Mouse (Mus musculus) lung, adult 2 months (tissue): ENCODE measurements around the gene Tmem41b. TPM values are rescaled to one million over a fixed set of nuclear protein-coding genes. Genes with fewer than 3 reads are reported as not detected.

Experiments
- DNase-seq: peaks from one replicate; pipeline ENCODE4 v3.0.0; 2022
- H3K4me1 ChIP-seq: fragments of 200-500 bp; 2 replicates; pipeline ENCODE4 v1.6.1; 2011; ENCODE audit warnings: low read length; ENCODE audit not compliant: control insufficient read depth, insufficient read depth
- H3K4me3 ChIP-seq: fragments of 200-500 bp; replicated peaks from 2 replicates; pipeline ENCODE3; 2011; ENCODE audit warnings: low read depth, mild to moderate bottlenecking, control low read depth, low read length; ENCODE audit errors: extremely low read depth
- CTCF ChIP-seq: fragments of 200-500 bp; IDR thresholded peaks from 2 replicates; pipeline ENCODE4 v1.5.1; 2011; ENCODE audit warnings: mild to moderate bottlenecking, low read length, control low read depth; ENCODE audit not compliant: insufficient read depth
- POLR2A ChIP-seq: fragments of 200-500 bp; IDR thresholded peaks from 2 replicates; pipeline ENCODE4 v1.6.1; 2011; ENCODE audit warnings: low read depth, mild to moderate bottlenecking, control low read depth, low read length, borderline replicate concordance; ENCODE audit errors: extremely low read depth
- WGBS: fragments of 180-500 bp; shearing (Covaris S2); methylation state at CpG from one replicate; pipeline ENCODE4 v1.1.7; 2018; 5-methylcytosine and 5-hydroxymethylcytosine counted together
- polyA plus RNA-seq: library from polyadenylated mRNA; depleted of rRNA; stranded (reverse); fragments of >200 nt; gene quantifications from 2 replicates; pipeline ENCODE4 v1.2.3, GENCODE M21; 2012

The Tmem41b gene
- polyA plus RNA-seq, 1 experiment = 23.8 TPM

DNA sequence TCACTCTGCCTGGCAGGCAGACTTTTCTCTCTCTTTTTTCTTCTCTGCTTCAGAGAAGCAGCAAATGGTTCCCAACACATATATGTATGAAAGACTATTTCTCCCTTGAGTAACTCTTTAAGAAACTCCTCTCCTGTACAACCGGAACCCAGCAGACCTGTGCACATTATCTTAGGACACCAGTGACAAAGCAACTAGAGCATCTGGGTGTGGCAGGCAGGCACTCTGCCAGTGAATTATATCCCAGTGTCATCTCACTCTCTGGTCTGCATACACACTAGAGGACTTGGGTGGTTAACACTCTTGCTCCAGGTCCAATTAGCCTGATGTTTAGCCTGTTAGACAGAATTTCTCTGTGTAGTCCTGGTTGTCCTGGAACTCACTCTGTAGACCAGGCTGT is 21.8 kb upstream of the Tmem41b start:
- no peak for DNase-seq
- Histone ChIP-seq H3K4me3 (no peak overlapping the region), H3K4me1 (no peaks in the 10 kb centered on the region)
- WGBS = 92% methylated on average over 1 of the region's 1 CpGs
- TF ChIP-seq CTCF (no peak), POLR2A (no peak)

GRCm38 (mm10) chr7:110006471-110007195 is 19.9 kb upstream of the Tmem41b start:
- no peaks in the 10 kb centered on the region for H3K4me1 ChIP-seq
- WGBS = 75% methylated on average over 5 of the region's 5 CpGs
- no peak for DNase-seq
- H3K4me3 ChIP-seq = no peak overlapping the region
- TF ChIP-seq CTCF = no peak
- TF ChIP-seq POLR2A = no peak

DNA sequence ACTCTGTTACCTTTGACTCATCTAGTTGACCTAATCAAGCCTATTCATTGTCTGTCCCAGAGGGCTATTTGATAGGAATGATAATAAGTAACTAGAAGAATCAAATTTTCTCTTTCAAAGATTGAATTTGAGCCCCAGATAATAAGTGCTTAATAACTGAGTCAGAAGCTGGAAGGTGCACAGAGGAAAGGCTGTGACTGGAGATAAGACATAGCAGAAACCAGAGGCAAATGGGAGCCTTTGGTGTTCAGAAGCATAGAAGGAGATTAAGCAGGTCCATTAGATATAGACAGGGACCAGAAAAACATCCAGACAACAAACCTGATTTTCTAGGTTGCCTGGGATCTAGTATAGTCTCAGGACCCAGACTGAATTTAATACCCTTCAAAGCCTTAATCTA is 19.2 kb upstream of the Tmem41b start:
- DNase-seq = no peak
- H3K4me1 ChIP-seq = no peaks in the 10 kb centered on the region
- no peak overlapping the region for H3K4me3 ChIP-seq
- TF ChIP-seq CTCF (no peak), POLR2A (no peak)

- no peak overlapping the region for H3K4me3 ChIP-seq
- WGBS = 13% methylated on average over 20 of the region's 20 CpGs
Measured at GRCm38 (mm10) chr7:110002968-110003367, 16.2 kb upstream of the Tmem41b start.

GRCm38 (mm10) chr7:110002092-110002491 is 15.4 kb upstream of the Tmem41b start:
- H3K4me1 ChIP-seq = no peaks in the 10 kb centered on the region
- no peak for DNase-seq
- no peak overlapping the region for H3K4me3 ChIP-seq
- TF ChIP-seq CTCF (no peak), POLR2A (no peak)

More at GRCm38 (mm10) chr7:110002968-110003367, 16.2 kb upstream of the Tmem41b start:
- no peaks in the 10 kb centered on the region for H3K4me1 ChIP-seq
- no peak for TF ChIP-seq POLR2A
- no peak for TF ChIP-seq CTCF
- DNase-seq = peak; percentile 20

GRCm38 (mm10) chr7:109998388-109998787 is 11.7 kb upstream of the Tmem41b start:
- H3K4me3 ChIP-seq = no peak overlapping the region
- TF ChIP-seq POLR2A (no peak), CTCF (no peak)
- peaks cover 2% of the 10 kb centered on the region; the same call in 1 of the 2 replicates for H3K4me1 ChIP-seq
- no peak for DNase-seq
- WGBS = 85% methylated on average over 4 of the region's 4 CpGs

DNA sequence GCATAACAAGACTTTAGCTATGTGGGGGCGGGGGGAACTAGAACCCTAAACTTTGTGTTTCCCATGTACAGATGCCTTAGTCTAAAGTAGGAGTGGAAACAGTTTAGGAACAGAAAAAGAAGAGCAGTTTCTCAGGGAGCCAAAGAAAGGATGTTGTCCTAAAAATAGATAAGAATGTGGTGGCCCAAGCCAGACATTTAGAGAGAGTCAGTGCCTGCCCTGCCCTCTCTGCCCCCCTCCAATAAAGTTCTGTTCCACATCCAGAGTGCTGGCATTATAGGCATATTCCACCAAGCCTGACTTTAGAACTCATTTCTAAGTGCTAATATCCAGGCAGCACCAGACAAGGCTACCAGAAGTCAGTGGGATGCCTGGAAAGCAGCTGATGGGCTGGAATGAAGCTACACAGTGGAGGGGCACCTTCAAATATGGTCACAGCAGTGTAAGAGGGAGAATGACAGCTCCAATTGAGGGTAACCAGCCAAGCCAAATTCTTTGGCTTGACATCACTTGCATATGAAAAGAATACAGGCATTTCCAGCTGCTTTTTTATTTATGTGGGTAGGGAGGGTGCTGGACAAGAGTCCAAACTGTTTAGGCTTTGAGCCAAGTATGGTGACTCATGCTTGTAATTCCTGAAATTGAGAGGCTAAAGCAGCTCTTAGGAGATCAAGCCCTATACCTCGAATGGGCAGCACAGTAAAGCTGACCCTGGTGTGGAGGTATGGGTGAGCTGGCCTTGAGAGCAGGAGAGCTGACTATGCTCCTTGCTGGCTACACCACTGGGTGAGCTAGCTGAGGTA is 6.6 kb upstream of the Tmem41b start:
- WGBS = 41% methylated on average over 2 of the region's 2 CpGs
- H3K4me3 ChIP-seq = no peak overlapping the region
- TF ChIP-seq CTCF (no peak), POLR2A (no peak)
- H3K4me1 ChIP-seq = peaks cover 7% of the 10 kb centered on the region; the same call in 1 of the 2 replicates
- peak; percentile 18 for DNase-seq

- Histone ChIP-seq H3K4me1 (peaks cover 7% of the 10 kb centered on the region; the same call in 1 of the 2 replicates), H3K4me3 (no peak overlapping the region)
- 95% methylated on average over 1 of the region's 1 CpGs for WGBS
- DNase-seq = no peak
- no peak for TF ChIP-seq POLR2A
- TF ChIP-seq CTCF = no peak
Measured at GRCm38 (mm10) chr7:109991286-109991685, 4.6 kb upstream of the Tmem41b start.

DNA sequence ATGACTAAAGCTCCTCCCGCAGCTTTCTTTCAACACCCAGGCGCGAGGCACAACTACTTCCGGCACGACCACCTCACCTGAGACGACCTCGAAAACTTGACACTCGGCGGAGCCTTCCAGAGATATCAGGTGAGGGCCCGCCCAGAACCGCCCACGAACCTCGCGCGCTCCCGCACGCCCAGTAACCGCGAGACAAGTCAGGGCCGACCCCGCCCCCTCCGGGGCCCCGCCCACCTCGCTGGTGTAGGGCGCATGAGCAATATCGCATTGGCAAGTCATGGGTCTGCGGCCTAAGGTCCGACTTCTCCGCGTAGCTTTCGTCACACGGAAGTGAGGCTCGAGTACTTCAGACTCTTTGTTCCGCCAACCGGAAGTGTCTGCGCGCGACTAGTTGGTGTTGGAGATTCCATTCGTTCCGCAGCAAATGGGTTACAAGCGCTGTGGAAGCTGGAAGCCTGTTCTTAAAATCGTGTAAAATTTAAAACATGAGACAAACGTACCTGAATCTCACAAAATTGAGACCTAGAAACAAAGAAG is 528 bp downstream of the Tmem41b start:
- Histone ChIP-seq H3K4me3 (peak overlapping the region; percentile 90), H3K4me1 (peaks cover 2% of the 10 kb centered on the region)
- peak; percentile 99 for DNase-seq
- no peak for TF ChIP-seq CTCF
- TF ChIP-seq POLR2A = peak; percentile 40; the same call in 1 of the 2 replicates
- WGBS = under 1% methylated on average over 43 of the region's 43 CpGs
